Mouse (Mus musculus) neutrophil, adult 65 days (primary cell): ENCODE data around the gene Fam205c. TPM values are rescaled to one million over a fixed set of nuclear protein-coding genes. Genes with fewer than 3 reads are reported as not detected.

Experiments used
- total RNA-seq: library from RNA; stranded (reverse); gene quantifications from 2 replicates; pipeline ENCODE4 v1.2.4, GENCODE M21; 2023

Gene Fam205c
- not detected in 2 replicates for total RNA-seq

DNA sequence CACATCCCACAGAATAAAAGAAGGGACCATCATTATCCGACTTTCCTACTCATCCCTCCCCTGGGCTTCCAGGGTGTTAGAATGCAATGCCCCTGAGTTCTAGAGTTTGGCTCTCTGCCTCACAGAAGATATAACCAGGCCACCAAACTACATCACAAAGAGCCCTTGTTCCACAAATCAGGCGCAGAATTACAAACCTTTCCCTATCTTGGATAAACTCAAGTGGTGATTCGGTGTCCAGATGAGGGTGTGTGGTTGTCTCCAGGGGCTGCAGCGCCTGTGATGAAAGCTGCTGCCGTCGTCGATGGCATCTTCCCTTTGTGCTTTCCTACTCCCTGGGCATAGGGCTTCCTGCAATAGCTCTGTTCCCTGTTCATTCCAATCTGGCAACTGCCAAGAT, at the start of gene Fam205c:
Gene Fam205c (minus strand): TSS at position 101 of the 400 bp plus-strand sequence.

DNA sequence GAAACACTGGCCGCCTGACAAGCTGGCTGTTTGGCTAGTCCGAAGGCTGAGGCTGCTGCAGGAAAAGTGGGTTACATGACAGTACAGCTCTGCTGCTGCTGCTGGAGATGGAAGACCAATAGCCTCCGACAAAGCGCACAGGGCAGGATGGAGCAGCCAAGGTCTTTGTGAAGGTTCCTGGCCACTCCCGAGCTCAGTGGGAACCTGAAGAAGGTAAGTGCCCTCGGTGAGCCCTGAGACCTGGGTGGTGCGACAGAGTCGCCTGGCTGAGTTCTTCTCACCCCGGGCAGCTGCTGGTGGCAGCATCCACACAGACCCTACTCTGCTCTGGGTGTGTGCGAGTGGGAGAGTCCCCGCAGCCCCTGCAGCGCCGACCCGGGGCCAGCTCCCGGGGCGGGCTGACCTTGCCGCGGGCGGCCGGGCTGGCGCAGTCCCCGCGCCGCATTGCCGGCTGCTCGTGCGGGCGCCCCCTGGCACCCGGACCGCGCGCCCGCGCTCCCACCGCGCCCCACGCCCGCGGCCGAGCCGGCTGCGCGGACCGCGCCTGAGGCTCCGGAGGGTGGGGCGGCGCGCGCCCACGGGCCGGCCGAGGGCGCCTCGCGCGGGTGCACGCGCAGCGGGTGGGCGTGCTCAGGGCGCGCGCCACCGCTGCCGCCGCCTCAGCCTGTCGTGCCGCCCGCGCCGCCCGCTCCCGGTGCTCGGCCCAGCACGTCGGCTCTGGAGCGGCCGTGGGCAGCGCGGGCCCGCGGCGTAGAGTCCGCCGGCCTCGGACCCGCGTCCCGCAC, 42.8 kb upstream of the Fam205c start, which contains the start of gene Phf24:
Gene Phf24 (plus strand): TSS at position 44 of the 785 bp plus-strand sequence.

DNA sequence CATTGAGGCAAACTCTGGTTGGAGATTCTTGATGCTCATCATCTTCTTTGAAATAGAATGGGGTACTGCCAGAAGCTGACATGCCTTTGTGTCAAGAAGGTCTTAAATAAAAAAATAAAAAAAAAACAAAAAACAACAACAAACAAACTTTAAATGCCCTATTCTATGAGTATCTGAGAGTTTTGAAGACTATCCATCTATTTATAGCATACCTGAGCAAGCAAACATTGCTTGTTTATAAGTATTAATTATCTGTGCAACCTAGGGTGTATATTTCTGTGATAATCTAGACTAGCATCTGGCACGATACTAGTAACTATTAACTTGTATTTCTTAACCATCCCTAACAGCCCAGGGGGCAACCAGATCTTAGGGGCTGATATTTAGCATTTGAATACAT, 17.4 kb downstream of the Fam205c start, which contains the start of gene Gm12394:
Gene Gm12394 (minus strand): TSS at position 101 of the 400 bp plus-strand sequence.

DNA sequence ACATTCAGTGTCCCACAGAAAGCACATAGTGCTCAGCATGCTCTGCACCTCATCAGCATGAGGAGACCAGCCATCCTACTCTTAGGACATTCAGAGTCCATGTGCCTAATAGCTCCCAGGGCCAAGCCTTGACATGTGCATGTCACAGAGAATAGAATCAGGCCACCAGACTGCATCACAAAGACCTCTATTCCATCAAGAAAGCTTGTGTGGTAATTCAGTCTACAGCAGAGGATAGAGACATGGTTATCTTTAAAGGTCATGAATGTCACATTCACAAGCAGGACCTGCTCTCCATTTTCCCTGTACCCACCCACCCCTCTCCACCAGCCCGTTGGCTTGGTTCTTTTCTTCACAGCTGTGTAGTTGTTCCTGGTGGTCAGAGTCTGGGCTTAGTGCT, 20.2 kb downstream of the Fam205c start, which contains the start of gene Fam205a1:
Gene Fam205a1 (minus strand): TSS at position 101 of the 400 bp plus-strand sequence.

Other genes starting within 250 kb of the Fam205c start
- not detected in 2 replicates for gene Gm2564, start 244.5 kb downstream of the Fam205c start, total RNA-seq
- gene Ccl27b, start 219.0 kb downstream of the Fam205c start, total RNA-seq: not detected in 2 replicates
- gene Il11ra2, start 212.3 kb downstream of the Fam205c start, total RNA-seq: not detected in 2 replicates
- not detected in 2 replicates for gene 4930578G10Rik, start 138.7 kb downstream of the Fam205c start, total RNA-seq
- gene Ccl19, start 117.7 kb downstream of the Fam205c start, total RNA-seq: not detected in 2 replicates
- not detected in 2 replicates for gene Ccl21a, start 100.2 kb downstream of the Fam205c start, total RNA-seq
- gene Fam205a1, start 20.3 kb downstream of the Fam205c start, total RNA-seq: not detected in 2 replicates
- gene Gm12394, start 17.5 kb downstream of the Fam205c start, total RNA-seq: not detected in 2 replicates
- 0.54 TPM in 1 of 2 replicates, not detected in the other for gene Phf24, start 42.4 kb upstream of the Fam205c start, total RNA-seq
- gene Dnajb5, start 75.6 kb upstream of the Fam205c start, total RNA-seq: 3.6 and 4.7 TPM in 2 replicates
- not detected in 2 replicates for gene 1700022I11Rik, start 95.4 kb upstream of the Fam205c start, total RNA-seq
- gene Vcp, start 126.3 kb upstream of the Fam205c start, total RNA-seq: 93.8 and 117 TPM in 2 replicates
- 19.9 and 25.0 TPM in 2 replicates for gene Fancg, start 136.3 kb upstream of the Fam205c start, total RNA-seq
- gene Pigo, start 151.6 kb upstream of the Fam205c start, total RNA-seq: 9.8 and 24.3 TPM in 2 replicates
- 37.9 and 43.3 TPM in 2 replicates for gene Stoml2, start 157.5 kb upstream of the Fam205c start, total RNA-seq
- 51.8 and 66.6 TPM in 2 replicates for gene Fam214b, start 172.0 kb upstream of the Fam205c start, total RNA-seq
- 0.06 and 0.48 TPM in 2 replicates for gene Unc13b, start 184.7 kb upstream of the Fam205c start, total RNA-seq